Mouse (Mus musculus) thymus, adult 2 months (tissue): ENCODE results near the gene Fam222a.

Experiments
- CTCF ChIP-seq: fragments of 200-500 bp; IDR thresholded peaks from 2 replicates; pipeline ENCODE4 v1.5.1; 2012; ENCODE audit warnings: mild to moderate bottlenecking, control low read depth, low read length, moderate library complexity, borderline replicate concordance; ENCODE audit not compliant: control insufficient read depth, poor library complexity, insufficient read depth; ENCODE audit errors: extremely low read depth
- POLR2A ChIP-seq: fragments of 200-500 bp; IDR thresholded peaks from 2 replicates; pipeline ENCODE4 v1.6.1; 2012; ENCODE audit warnings: mild to moderate bottlenecking, low read length, control low read depth, moderate library complexity; ENCODE audit not compliant: control insufficient read depth, poor library complexity, insufficient read depth; ENCODE audit errors: extremely low read depth

DNA sequence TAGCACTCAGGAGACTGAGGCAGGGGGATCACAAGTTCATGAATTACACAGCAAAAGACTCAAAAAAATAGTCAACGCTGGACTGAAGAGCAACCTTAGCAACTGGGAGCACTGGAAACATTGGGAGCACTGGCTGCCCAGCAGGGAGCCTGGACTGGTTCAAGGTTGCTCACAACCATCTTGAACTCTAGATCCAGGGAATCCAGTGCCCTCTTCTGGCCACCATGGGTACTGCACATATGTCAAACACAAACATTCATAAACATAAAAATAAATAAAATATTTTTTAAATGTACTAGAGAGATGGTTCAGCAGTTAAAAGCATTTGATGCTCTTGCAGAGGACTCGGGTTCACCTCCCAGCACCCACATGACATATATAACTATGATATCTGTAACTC lies 63.5 kb downstream of the Fam222a start:
- TF ChIP-seq CTCF = peak; percentile 46; the same call in 1 of the 2 replicates
- TF ChIP-seq POLR2A = no peak
